Mouse (Mus musculus): ENCODE measurements around the gene Ankrd39.
A peak's percentile ranks its signal among the peaks of the same experiment; 100 is the strongest.
"Not testable (repeated sequence)": the region's sequence is repeated elsewhere in the genome, so short reads cannot be mapped to it uniquely, and the experiment has no call there.

Ankrd39 gene

GRCm38 (mm10) chr1:36554633-36555399 is 7.6 kb upstream of the Ankrd39 start:
- no peak for DNase-seq (ENCODE audit: low spot score in 2 of 2)

- no peak for DNase-seq (ENCODE audit: low spot score in 2 of 2)
Observed at GRCm38 (mm10) chr1:36552506-36552905, 5.3 kb upstream of the Ankrd39 start.

GRCm38 (mm10) chr1:36551904-36552303 is 4.7 kb upstream of the Ankrd39 start:
- no peak for DNase-seq (ENCODE audit: low spot score in 2 of 2)

GRCm38 (mm10) chr1:36550075-36550863 is 3.0 kb upstream of the Ankrd39 start:
- DNase-seq (ENCODE audit: low spot score in 2 of 2): no peak

- no peak for DNase-seq (ENCODE audit: low spot score in 2 of 2)
Observed at GRCm38 (mm10) chr1:36549491-36549890, 2.2 kb upstream of the Ankrd39 start.

GRCm38 (mm10) chr1:36548771-36549170 is 1.5 kb upstream of the Ankrd39 start:
- DNase-seq (ENCODE audit: low spot score in 2 of 2): no peak

GRCm38 (mm10) chr1:36547981-36548598 is 845 bp upstream of the Ankrd39 start:
- DNase-seq (ENCODE audit: low spot score in 2 of 2): peak in 1 of 2 experiments; percentile 75

GRCm38 (mm10) chr1:36545845-36546600 is 1.2 kb downstream of the Ankrd39 start:
- no peak for DNase-seq (ENCODE audit: low spot score in 2 of 2)

GRCm38 (mm10) chr1:36545382-36545781 is 1.9 kb downstream of the Ankrd39 start:
- no peak for DNase-seq (ENCODE audit: low spot score in 2 of 2)

GRCm38 (mm10) chr1:36542925-36543324 is 4.3 kb downstream of the Ankrd39 start:
- no peak for DNase-seq (ENCODE audit: low spot score in 2 of 2)

GRCm38 (mm10) chr1:36541844-36542243 is 5.4 kb downstream of the Ankrd39 start:
- no peak for DNase-seq (ENCODE audit: low spot score in 2 of 2)

GRCm38 (mm10) chr1:36540807-36541206 is 6.4 kb downstream of the Ankrd39 start:
- no peak for DNase-seq (ENCODE audit: low spot score in 2 of 2)

GRCm38 (mm10) chr1:36540132-36540531 is 7.1 kb downstream of the Ankrd39 start:
- DNase-seq (ENCODE audit: low spot score in 2 of 2): no peak

GRCm38 (mm10) chr1:36539186-36539585 is 8.1 kb downstream of the Ankrd39 start, which contains the start of gene Gm42417:
Gene Gm42417, minus strand, starts transcription at chr1:36539429.
- no peak for DNase-seq (ENCODE audit: low spot score in 2 of 2)

- no peak for DNase-seq (ENCODE audit: low spot score in 2 of 2)
Observed at GRCm38 (mm10) chr1:36538727-36539126, 8.5 kb downstream of the Ankrd39 start.

GRCm38 (mm10) chr1:36536783-36537182 is 10.5 kb downstream of the Ankrd39 start, which contains the start of gene Ankrd23:
Gene Ankrd23, minus strand, starts transcription at chr1:36536883.
- not testable (repeated sequence) for DNase-seq (ENCODE audit: low spot score in 2 of 2)

GRCm38 (mm10) chr1:36536397-36536728 is 10.9 kb downstream of the Ankrd39 start:
- DNase-seq (ENCODE audit: low spot score in 2 of 2): no peak

- no peak for DNase-seq (ENCODE audit: low spot score in 2 of 2)
Observed at GRCm38 (mm10) chr1:36535477-36536396, 11.5 kb downstream of the Ankrd39 start.

GRCm38 (mm10) chr1:36534595-36535058 is 12.6 kb downstream of the Ankrd39 start:
- DNase-seq (ENCODE audit: low spot score in 2 of 2): no peak

- DNase-seq (ENCODE audit: low spot score in 2 of 2): no peak
Observed at GRCm38 (mm10) chr1:36533546-36533945, 13.7 kb downstream of the Ankrd39 start.
